Mouse (Mus musculus) midbrain, embryonic 15.5 days (tissue): ENCODE measurements around the gene Calcrl. TPM values are rescaled to one million over a fixed set of nuclear protein-coding genes. Genes with fewer than 3 reads are reported as not detected.

Source experiments
- ATAC-seq: fragments of 200-750 bp; cut with Nextera tagmentation; replicated peaks from 2 replicates; pipeline ENCODE4 v1.8.0; 2017; ENCODE audit warnings: moderate TSS enrichment
- H3K27ac ChIP-seq: fragments of 300-500 bp; sonication (generic); 2 replicates; pipeline ENCODE4 v1.5.1; 2015; ENCODE audit warnings: mild to moderate bottlenecking, inconsistent platforms
- H3K27me3 ChIP-seq: fragments of 300-500 bp; sonication (generic); replicated peaks from 2 replicates; pipeline ENCODE4 v1.6.1; 2015; ENCODE audit warnings: inconsistent platforms
- H3K36me3 ChIP-seq: fragments of 300-500 bp; sonication (generic); replicated peaks from 2 replicates; pipeline ENCODE4 v1.6.1; 2015; ENCODE audit warnings: inconsistent platforms
- H3K4me1 ChIP-seq: fragments of 300-500 bp; sonication (generic); 2 replicates; pipeline ENCODE4 v1.6.1; 2015; ENCODE audit warnings: inconsistent platforms
- H3K4me2 ChIP-seq: fragments of 300-500 bp; sonication (generic); 2 replicates; pipeline ENCODE4 v1.6.1; 2015; ENCODE audit warnings: inconsistent platforms, mild to moderate bottlenecking, moderate library complexity
- H3K4me3 ChIP-seq: fragments of 300-500 bp; sonication (generic); 2 replicates; pipeline ENCODE4 v1.5.1; 2015; ENCODE audit warnings: mild to moderate bottlenecking, inconsistent platforms
- H3K9ac ChIP-seq: fragments of 300-500 bp; sonication (generic); 2 replicates; pipeline ENCODE4 v1.6.1; 2015; ENCODE audit warnings: mild to moderate bottlenecking, inconsistent platforms
- H3K9me3 ChIP-seq: fragments of 300-500 bp; sonication (generic); 2 replicates; pipeline ENCODE4 v1.6.1; 2016; ENCODE audit warnings: inconsistent platforms
- WGBS: fragments of 180-500 bp; shearing (Covaris S2); methylation state at CpG from one replicate; pipeline ENCODE4 v1.1.7; 2015; ENCODE audit warnings: mixed read lengths; 5-methylcytosine and 5-hydroxymethylcytosine counted together
- polyA plus RNA-seq: library from polyadenylated mRNA; unstranded; fragments of >200 nt; fragmentation: Nextera tagmentation; extraction: Ambion mirVana; gene quantifications from 2 replicates; pipeline ENCODE4 v1.2.1, GENCODE M21; 2015

Gene Calcrl
- polyA plus RNA-seq, 1 experiment from 2014 or later = 8.6 TPM

DNA sequence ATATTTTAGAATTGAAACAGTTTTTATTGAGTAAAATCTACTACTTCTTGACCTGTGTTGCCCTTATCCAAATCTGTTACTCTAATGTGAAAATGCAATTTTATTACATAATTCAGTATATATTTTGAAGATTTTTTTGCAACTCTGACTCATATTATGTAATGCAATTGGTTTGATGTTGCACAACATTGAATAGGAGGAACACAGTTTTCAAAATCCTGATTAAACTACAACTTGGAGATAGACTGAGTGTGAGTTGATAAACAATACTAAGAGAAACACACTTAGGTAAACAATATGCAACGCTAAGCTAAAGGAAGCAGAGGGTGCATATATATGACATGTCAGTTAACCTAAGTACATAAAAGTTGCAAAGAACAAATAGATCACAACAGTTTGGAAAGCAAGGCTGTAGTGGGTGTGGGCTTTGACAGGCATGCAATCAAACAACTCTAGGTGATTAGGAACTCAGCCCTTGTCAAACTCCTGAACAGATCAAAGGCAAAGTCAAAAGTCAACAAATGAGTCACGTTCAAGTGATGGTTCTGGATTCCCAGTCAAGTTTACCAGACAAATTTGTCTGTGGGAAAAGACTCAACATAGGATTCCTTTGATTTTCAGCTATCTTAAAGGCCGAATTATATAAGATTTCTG is 66.4 kb downstream of the Calcrl start:
- Histone ChIP-seq H3K4me2 (no peak overlapping the region), H3K36me3 (no peaks in the 10 kb centered on the region), H3K4me3 (no peak overlapping the region), H3K27me3 (no peaks in the 10 kb centered on the region), H3K9ac (no peak overlapping the region), H3K27ac (no peak overlapping the region), H3K4me1 (no peaks in the 10 kb centered on the region), H3K9me3 (no peaks in the 10 kb centered on the region)
- 74% methylated on average over 3 of the region's 3 CpGs for WGBS
- ATAC-seq = no peak

DNA sequence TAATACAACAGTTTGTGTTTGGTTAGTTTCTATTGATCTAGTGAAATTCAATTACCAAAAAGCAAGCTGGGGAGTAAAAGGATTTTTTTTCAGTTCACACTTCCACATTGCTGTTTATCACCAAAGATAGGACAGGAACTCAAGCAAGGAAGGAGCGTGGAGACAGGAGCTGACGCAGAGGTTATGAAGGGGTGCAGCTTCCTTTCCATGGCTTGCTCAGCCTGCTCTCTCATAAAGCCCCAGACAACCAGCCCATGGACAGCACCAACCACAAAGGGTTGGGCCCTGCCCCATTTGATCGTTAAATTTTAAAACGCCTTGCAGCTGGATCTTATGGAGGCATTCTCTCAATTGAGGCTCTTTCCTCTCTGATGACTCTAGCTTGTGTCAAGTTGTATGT is 69.9 kb downstream of the Calcrl start:
- no peak overlapping the region for H3K4me3 ChIP-seq
- no peaks in the 10 kb centered on the region for H3K4me1 ChIP-seq
- WGBS = 94% methylated on average over 4 of the region's 4 CpGs
- H3K36me3 ChIP-seq = no peaks in the 10 kb centered on the region
- H3K4me2 ChIP-seq = no peak overlapping the region
- no peak overlapping the region for H3K9ac ChIP-seq
- no peaks in the 10 kb centered on the region for H3K27me3 ChIP-seq
- H3K9me3 ChIP-seq = no peaks in the 10 kb centered on the region
- ATAC-seq = no peak
- no peak overlapping the region for H3K27ac ChIP-seq

DNA sequence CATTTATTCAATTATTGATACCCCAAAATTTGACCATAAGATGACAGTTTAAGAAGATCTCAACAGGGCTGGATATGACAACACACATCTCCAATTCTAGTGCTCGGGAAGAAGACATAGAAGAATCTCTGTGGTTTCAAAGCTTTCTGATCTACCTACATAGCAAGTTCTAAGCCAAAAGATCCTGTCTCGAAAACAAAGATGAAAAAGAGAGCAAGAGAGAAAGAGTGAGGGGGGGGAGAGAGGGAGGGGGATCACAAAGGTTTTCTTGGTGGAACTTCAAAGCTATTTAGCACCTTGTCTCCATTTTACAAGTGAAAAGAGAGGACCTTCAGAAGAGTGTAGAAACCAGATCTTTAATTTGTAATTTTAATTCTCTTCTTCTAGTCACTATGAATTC is 77.8 kb downstream of the Calcrl start:
- Histone ChIP-seq H3K27me3 (no peaks in the 10 kb centered on the region), H3K9ac (no peak overlapping the region), H3K4me2 (no peak overlapping the region), H3K36me3 (no peaks in the 10 kb centered on the region), H3K9me3 (no peaks in the 10 kb centered on the region), H3K27ac (no peak overlapping the region), H3K4me3 (no peak overlapping the region), H3K4me1 (no peaks in the 10 kb centered on the region)
- WGBS = 75% methylated on average over 2 of the region's 2 CpGs
- no peak for ATAC-seq

DNA sequence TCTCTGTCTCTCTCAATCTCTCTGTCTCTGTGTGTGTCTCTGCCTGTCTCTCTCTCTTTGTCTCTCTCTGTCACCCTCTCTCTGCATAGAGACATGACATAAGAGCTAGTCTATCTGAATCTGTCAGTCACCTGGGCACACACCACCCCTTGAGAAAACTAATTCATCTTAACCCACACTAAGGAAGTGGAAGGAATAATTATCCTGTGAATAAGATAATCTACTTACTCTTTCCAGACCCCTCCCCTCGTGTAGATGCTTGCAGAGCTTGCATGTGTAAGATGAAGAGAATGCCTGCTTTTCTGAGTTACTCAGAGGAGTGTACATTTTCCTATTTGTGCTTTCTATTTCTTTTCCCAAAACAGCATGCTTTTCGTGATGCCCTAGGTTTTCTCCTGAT is 81.5 kb downstream of the Calcrl start:
- ATAC-seq = no peak
- Histone ChIP-seq H3K9me3 (no peaks in the 10 kb centered on the region), H3K4me3 (no peak overlapping the region), H3K4me2 (no peak overlapping the region), H3K27ac (no peak overlapping the region), H3K9ac (no peak overlapping the region), H3K27me3 (no peaks in the 10 kb centered on the region), H3K4me1 (no peaks in the 10 kb centered on the region), H3K36me3 (no peaks in the 10 kb centered on the region)
- WGBS = 48% methylated on average over 2 of the region's 2 CpGs

DNA sequence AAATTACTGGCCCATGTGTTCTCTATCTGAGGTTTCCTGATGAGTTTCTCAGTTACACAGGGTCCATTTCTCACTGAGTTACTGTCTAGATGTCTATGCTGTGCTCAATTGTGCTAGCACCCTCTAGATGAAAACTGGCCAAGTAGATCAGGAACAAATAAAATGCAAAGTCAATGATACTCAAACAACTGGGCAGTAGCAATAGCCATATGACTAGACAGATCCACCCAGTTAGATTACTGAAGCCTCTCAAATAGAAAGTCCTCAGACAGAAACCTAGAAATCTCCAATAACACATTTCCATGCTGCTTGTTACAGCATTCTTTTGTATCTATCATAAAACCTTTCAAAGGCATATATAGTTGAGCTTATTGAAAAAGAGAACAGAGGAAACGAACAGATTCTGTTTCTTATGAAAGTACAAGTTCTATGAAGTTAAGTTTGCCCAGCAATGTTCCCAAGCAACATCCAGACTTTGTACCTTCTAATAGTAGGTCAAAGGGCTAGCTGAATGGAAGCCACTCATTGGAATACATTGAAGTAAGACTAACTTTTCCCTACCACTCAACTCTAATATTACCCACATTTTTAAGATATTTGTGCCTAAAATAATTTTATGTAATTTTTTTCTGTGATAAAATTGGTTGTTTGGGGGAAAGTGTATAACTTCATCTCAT is 87.3 kb downstream of the Calcrl start:
- H3K27ac ChIP-seq = no peak overlapping the region
- no peaks in the 10 kb centered on the region for H3K9me3 ChIP-seq
- no peaks in the 10 kb centered on the region for H3K27me3 ChIP-seq
- no peak overlapping the region for H3K9ac ChIP-seq
- H3K4me1 ChIP-seq = no peaks in the 10 kb centered on the region
- no peak overlapping the region for H3K4me2 ChIP-seq
- ATAC-seq = no peak
- H3K4me3 ChIP-seq = no peak overlapping the region
- H3K36me3 ChIP-seq = no peaks in the 10 kb centered on the region
- 82% methylated on average over 1 of the region's 1 CpGs for WGBS

DNA sequence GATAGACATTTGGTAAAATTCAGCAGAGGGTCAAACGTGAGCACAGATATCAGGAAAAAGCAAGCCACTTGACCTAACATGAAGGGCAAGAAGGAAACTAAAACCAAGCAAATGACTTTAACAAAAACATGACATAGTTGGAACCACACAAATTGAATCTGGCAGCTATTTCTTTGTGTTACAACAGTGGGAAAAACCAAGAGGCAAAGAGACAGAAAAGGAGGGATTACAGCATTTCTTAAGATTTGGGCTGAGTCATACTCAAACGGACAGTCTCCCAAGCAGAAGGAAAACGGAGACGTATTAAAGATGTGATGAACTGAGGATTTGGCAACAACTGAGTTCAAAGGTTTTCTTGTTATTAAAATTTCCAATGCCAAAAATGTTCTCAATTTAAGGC is 88.9 kb downstream of the Calcrl start:
- no peak for ATAC-seq
- H3K4me2 ChIP-seq = no peak overlapping the region
- H3K36me3 ChIP-seq = no peaks in the 10 kb centered on the region
- H3K4me1 ChIP-seq = no peaks in the 10 kb centered on the region
- no peak overlapping the region for H3K4me3 ChIP-seq
- no peaks in the 10 kb centered on the region for H3K9me3 ChIP-seq
- 67% methylated on average over 4 of the region's 4 CpGs for WGBS
- no peak overlapping the region for H3K9ac ChIP-seq
- no peak overlapping the region for H3K27ac ChIP-seq
- H3K27me3 ChIP-seq = no peaks in the 10 kb centered on the region

DNA sequence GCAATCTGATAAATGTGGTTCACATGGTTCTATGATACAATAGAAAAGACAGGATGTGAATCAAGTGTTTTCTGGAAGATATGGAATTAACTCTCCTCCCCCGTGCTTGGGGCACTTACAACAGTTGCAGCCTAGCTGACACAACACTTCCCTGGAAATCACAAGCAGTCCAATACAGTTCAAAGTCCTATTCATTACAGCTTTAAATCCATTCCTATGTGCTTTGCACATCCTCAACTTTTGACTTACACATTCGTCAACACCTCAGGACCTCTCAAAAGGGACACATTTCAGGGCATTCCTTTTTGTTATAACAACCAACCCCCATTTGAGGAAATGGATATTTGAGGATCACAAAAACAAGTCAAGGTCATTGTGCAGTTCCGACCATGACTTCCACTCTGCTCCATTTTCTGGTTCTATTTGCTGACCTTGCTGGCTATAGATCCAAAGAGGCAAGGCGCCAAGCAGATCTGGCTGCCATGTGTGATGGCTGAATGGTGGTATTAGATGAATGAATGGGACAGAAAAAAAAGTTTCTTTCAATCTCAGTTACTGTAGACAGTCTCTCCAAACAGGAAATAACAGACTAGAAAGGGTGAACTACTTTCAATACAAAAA is 108.9 kb downstream of the Calcrl start:
- Histone ChIP-seq H3K4me1 (no peaks in the 10 kb centered on the region), H3K27me3 (no peaks in the 10 kb centered on the region), H3K9me3 (no peaks in the 10 kb centered on the region), H3K4me3 (no peak overlapping the region), H3K36me3 (no peaks in the 10 kb centered on the region), H3K4me2 (no peak overlapping the region), H3K9ac (no peak overlapping the region), H3K27ac (no peak overlapping the region)
- no peak for ATAC-seq
- 79% methylated on average over 4 of the region's 4 CpGs for WGBS

DNA sequence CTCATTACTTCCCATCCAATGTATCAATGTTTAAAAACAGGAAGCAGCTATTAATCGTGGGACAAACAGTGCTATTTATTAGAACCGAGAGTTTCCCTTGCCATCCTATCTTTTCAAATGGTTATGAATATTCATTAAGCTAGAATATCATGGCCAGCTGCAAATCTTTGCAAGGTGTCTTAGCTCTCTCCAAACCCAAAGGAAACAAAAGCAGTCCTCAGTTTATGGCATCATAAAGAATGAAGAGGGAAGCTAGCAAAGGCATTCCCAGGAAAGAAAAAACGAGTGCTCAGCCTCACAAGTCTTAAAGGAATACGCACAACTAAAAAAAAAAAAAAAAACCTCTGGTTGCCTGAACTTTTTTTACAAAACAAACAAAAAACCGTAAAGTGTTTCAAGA is 128.7 kb downstream of the Calcrl start:
- H3K9me3 ChIP-seq = no peaks in the 10 kb centered on the region

DNA sequence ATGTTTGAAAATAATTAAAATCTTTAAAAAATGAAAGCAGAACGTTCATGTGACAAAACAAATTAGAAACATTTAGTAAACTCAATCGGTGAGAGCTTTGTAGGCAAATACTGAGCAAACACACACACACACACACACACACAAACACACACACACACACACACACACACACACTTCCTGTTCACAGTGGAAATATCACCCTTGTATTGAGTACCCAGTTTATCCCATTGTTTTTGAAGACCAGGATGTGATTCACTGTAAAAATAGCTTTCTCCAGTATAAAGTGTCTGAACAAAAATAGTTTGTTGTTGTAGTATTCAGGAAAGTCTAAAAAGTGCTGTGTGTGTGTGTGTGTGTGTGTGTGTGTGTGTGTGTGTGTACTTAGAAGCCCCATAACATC is 130.1 kb downstream of the Calcrl start:
- Histone ChIP-seq H3K27ac (no peak overlapping the region), H3K4me3 (no peak overlapping the region), H3K9ac (no peak overlapping the region), H3K36me3 (no peaks in the 10 kb centered on the region), H3K9me3 (no peaks in the 10 kb centered on the region), H3K4me1 (no peaks in the 10 kb centered on the region), H3K4me2 (no peak overlapping the region), H3K27me3 (no peaks in the 10 kb centered on the region)
- ATAC-seq = no peak
- 91% methylated on average over 2 of the region's 2 CpGs for WGBS

More for the DNA sequence above, 128.7 kb downstream of the Calcrl start:
- no peak overlapping the region for H3K9ac ChIP-seq
- H3K27me3 ChIP-seq = no peaks in the 10 kb centered on the region
- no peak overlapping the region for H3K4me2 ChIP-seq
- no peaks in the 10 kb centered on the region for H3K36me3 ChIP-seq
- ATAC-seq = no peak
- no peaks in the 10 kb centered on the region for H3K4me1 ChIP-seq
- no peak overlapping the region for H3K4me3 ChIP-seq
- no peak overlapping the region for H3K27ac ChIP-seq
- 40% methylated on average over 5 of the region's 5 CpGs for WGBS

DNA sequence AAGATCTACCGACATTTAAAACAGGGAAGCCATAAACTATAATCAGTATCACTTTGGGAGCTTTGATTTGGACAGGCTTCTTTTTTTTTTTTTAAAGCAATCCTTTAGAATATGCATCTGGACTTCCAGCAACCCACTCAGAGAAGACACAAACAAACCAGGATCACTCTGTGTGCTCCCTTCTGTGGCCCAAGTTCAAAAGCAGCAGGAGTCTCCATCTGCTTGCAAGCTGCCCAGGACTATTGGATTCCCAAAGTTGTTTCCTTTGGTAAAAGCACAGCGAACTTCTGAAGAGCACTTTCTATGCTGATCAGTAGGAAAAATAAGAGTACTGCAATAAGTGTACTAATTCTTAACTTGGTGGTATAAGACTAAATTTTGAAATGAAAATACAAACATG is 130.6 kb downstream of the Calcrl start:
- H3K36me3 ChIP-seq = no peaks in the 10 kb centered on the region
- no peaks in the 10 kb centered on the region for H3K9me3 ChIP-seq
- no peaks in the 10 kb centered on the region for H3K27me3 ChIP-seq
- no peak overlapping the region for H3K4me3 ChIP-seq
- no peaks in the 10 kb centered on the region for H3K4me1 ChIP-seq
- no peak overlapping the region for H3K4me2 ChIP-seq
- no peak for ATAC-seq
- H3K9ac ChIP-seq = no peak overlapping the region
- 70% methylated on average over 2 of the region's 2 CpGs for WGBS
- H3K27ac ChIP-seq = no peak overlapping the region

DNA sequence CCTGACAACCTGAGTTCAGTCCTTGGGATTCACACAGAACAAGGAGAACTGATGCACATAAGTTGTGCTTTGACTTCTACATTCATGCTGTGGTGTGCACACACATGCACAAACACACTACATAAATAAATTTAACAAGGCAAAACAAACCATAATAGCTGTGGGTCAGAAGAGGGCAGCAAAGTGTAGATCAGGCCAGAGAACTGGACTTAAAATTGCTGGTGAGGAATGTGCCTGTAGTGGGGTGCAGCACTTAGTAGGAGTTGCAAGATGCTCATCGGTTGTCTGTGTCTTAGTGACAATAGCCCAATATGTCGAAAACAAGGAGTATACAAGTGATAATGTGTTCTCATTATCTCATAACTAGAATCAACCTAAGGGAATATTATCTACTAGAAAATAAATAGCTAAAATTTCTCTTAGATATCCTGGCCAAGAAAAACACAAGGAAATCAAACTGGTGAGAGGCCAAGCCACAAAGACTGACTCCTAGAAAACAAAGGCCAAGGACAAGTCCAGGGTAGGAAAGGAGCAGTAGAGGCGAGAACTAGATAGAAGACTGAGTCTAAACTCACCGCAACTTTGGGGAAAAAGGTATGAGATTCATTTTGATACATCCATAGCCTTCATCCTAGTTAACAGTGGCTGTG is 132.7 kb downstream of the Calcrl start:
- no peak for ATAC-seq
- no peak overlapping the region for H3K4me2 ChIP-seq
- no peak overlapping the region for H3K9ac ChIP-seq
- no peak overlapping the region for H3K27ac ChIP-seq
- H3K9me3 ChIP-seq = no peaks in the 10 kb centered on the region
- H3K4me3 ChIP-seq = no peak overlapping the region
- 91% methylated on average over 4 of the region's 4 CpGs for WGBS
- H3K36me3 ChIP-seq = no peaks in the 10 kb centered on the region
- no peaks in the 10 kb centered on the region for H3K4me1 ChIP-seq
- H3K27me3 ChIP-seq = no peaks in the 10 kb centered on the region

DNA sequence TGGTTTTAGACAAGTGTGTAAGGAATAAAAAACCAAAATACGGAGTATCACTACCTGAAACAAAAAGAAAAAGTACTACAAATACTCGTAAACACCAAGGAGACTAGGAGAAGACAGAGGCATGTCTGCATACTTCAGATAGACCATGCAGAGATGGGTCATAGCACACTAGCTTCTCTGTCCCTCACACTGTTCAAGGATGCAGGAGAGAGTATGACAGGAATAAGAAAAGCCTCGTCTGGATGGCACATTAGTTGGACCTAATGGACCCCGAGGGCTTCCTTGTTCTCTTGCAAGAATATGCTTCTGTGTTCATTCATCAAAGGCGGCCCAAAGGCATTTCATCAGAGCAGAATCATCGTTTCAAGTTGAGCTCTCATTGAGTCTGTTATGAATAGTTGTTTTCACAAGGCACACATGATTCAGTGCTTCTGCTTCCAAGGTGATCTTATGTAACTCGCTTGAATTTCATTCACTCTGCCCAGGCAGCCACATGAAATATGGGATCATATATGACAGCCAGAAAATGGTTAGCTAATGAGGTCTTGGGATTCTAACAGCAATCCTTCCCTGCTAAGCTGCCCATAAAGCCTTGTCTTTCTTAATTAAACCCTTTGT is 136.2 kb downstream of the Calcrl start:
- no peaks in the 10 kb centered on the region for H3K9me3 ChIP-seq
- H3K27me3 ChIP-seq = no peaks in the 10 kb centered on the region
- no peaks in the 10 kb centered on the region for H3K4me1 ChIP-seq
- H3K4me2 ChIP-seq = no peak overlapping the region
- H3K9ac ChIP-seq = no peak overlapping the region
- no peak overlapping the region for H3K27ac ChIP-seq
- no peaks in the 10 kb centered on the region for H3K36me3 ChIP-seq
- ATAC-seq = no peak
- 72% methylated on average over 7 of the region's 7 CpGs for WGBS
- no peak overlapping the region for H3K4me3 ChIP-seq
